Mouse (Mus musculus) small intestine, adult 2 months (tissue): ENCODE data around the gene Mymk. TPM values are rescaled to one million over a fixed set of nuclear protein-coding genes. Genes with fewer than 3 reads are reported as not detected.

Experiments used
- H3K27ac ChIP-seq: fragments of 200-500 bp; 2 replicates; pipeline ENCODE4 v1.5.1; 2012; ENCODE audit warnings: low read depth, low read length, control low read depth, inconsistent platforms; ENCODE audit not compliant: insufficient read depth
- H3K27me3 ChIP-seq: fragments of 200-500 bp; 2 replicates; pipeline ENCODE4 v1.6.1; 2012; ENCODE audit warnings: mild to moderate bottlenecking, moderate library complexity, low read length, inconsistent platforms; ENCODE audit not compliant: control insufficient read depth, insufficient read depth
- H3K36me3 ChIP-seq: fragments of 200-500 bp; 2 replicates; pipeline ENCODE4 v1.6.1; 2012; ENCODE audit warnings: mild to moderate bottlenecking, low read length, control low read depth, inconsistent platforms; ENCODE audit not compliant: control insufficient read depth, insufficient read depth
- H3K4me1 ChIP-seq: fragments of 200-500 bp; 2 replicates; pipeline ENCODE4 v1.6.1; 2012; ENCODE audit warnings: low read length, inconsistent platforms, mixed read lengths; ENCODE audit not compliant: control insufficient read depth, insufficient read depth, insufficient read length
- H3K4me3 ChIP-seq: fragments of 200-500 bp; 2 replicates; pipeline ENCODE4 v1.5.1; 2012; ENCODE audit warnings: low read depth, mild to moderate bottlenecking, control low read depth, inconsistent platforms, low read length, moderate library complexity
- CTCF ChIP-seq: fragments of 200-500 bp; IDR thresholded peaks from 2 replicates; pipeline ENCODE4 v1.5.1; 2012; ENCODE audit warnings: low read depth, mild to moderate bottlenecking, control low read depth, inconsistent platforms, low read length, moderate library complexity, mixed read lengths; ENCODE audit not compliant: insufficient replicate concordance, insufficient read length; ENCODE audit errors: extremely low read depth
- POLR2A ChIP-seq: fragments of 200-500 bp; IDR thresholded peaks from 2 replicates; pipeline ENCODE4 v1.6.1; 2012; ENCODE audit warnings: low read depth, mild to moderate bottlenecking, control low read depth, inconsistent platforms, low read length, moderate library complexity
- WGBS: fragments of 180-500 bp; shearing (Covaris S2); methylation state at CpG from one replicate; pipeline ENCODE4 v1.1.7; 2018; 5-methylcytosine and 5-hydroxymethylcytosine counted together
- polyA plus RNA-seq: library from polyadenylated mRNA; depleted of rRNA; stranded (reverse); fragments of >200 nt; gene quantifications from 2 replicates; pipeline ENCODE4 v1.2.3, GENCODE M21; 2012

Gene Mymk
- polyA plus RNA-seq, 1 experiment: not detected

DNA sequence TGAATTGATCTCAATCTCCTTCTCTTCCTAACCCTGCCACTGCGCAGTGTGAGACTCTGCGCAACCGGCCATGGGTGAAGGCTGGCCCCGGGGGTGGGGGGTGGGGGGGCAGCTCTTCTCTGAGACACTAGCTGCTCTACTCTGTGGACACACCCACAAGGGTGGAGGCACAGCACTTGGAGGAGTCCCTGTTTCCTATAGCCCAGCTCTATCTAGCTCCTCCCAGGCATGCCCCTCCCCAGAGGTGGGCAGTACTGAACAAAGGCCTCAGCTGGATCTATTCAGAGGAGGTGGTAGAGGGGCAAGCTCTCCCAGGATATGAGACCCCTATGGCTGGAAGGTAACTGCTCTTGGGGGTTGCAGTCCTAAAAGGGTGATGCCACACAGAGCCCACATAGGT lies 35.0 kb downstream of the Mymk start:
- no peaks in the 10 kb centered on the region for H3K27me3 ChIP-seq
- H3K4me1 ChIP-seq: no peaks in the 10 kb centered on the region
- 62% methylated on average over 4 of the region's 4 CpGs for WGBS
- H3K4me3 ChIP-seq: no peak overlapping the region
- H3K36me3 ChIP-seq: no peaks in the 10 kb centered on the region
- TF ChIP-seq POLR2A (no peak), CTCF (no peak)
- H3K27ac ChIP-seq: no peak overlapping the region

DNA sequence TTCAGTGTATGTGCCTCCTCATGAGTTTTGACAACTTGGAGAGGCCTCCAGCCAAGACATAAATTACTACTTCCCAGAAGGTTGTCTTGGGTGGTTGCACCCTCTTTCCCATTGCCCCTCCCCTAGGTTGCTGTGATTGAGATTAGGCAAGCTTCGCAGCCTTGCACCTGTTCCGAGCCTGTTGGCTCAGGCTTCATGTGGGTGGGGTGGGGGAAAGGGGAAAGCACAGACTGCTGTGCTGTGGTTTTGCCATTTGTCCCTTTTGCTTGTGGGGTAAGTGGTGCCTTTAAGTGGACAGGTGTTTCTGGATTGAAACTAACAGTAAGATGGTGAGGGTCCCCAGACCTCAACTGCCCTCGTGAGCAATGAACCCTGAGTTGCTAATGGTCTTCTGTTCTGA lies 36.0 kb downstream of the Mymk start:
- no peaks in the 10 kb centered on the region for H3K4me1 ChIP-seq
- 22% methylated on average over 3 of the region's 3 CpGs for WGBS
- TF ChIP-seq CTCF: no peak
- no peak for TF ChIP-seq POLR2A
- no peak overlapping the region for H3K27ac ChIP-seq
- no peaks in the 10 kb centered on the region for H3K27me3 ChIP-seq
- no peak overlapping the region for H3K4me3 ChIP-seq
- no peaks in the 10 kb centered on the region for H3K36me3 ChIP-seq

DNA sequence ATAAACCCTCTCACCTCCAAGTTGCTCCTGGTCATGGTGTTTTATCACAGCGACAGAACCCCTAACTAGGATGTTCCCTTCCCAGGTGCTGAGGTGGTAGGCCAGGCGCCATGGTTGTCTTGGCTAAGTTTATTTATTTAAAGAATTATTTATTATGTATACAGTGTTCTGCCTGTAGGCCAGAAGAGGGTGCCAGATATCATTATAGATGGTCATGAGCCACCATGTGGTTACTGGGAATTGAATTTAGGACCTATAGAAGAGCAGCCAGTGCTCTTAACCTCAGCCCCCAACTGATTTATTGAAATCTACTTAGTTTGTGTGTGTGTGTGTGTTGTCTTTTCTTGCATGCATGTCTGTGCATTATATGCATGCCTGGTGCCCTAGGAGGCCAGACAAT lies 39.6 kb downstream of the Mymk start:
- whole genome bisulfite sequencing: 50% methylated on average over 2 of the region's 2 CpGs
- Histone ChIP-seq H3K27me3 (no peaks in the 10 kb centered on the region), H3K4me1 (peaks cover 2% of the 10 kb centered on the region; the same call in 1 of the 2 replicates), H3K4me3 (no peak overlapping the region), H3K27ac (no peak overlapping the region), H3K36me3 (no peaks in the 10 kb centered on the region)
- no peak for TF ChIP-seq POLR2A
- no peak for TF ChIP-seq CTCF

DNA sequence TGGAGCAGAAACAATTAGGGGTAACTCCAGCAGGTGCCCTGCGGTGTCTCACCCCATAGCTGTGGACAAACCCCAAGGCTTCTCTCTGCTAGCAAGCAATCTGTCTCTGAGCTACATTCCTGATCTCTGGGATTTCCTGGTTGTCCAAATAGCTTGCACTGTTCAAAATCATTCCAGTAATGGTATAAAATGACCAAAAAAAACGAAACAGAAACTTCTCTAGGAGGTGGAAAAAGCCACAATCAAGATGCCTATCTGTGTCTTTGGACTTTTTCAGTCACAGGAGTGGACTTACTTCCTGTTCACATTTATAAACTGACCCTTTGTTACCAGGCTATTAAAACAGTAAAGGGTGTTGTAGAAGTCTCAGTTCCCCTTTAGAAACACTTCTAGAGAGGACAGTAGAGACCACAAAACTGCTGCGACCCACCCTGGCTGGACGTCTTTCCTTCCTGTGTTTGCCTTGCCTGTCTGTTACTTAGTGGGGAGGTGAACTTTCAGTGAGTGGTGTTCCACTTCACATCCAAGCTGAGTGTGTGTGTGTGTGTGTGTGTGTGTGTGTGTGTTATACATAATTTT lies 43.5 kb downstream of the Mymk start:
- 28% methylated on average over 4 of the region's 4 CpGs for WGBS
- Histone ChIP-seq H3K4me3 (no peak overlapping the region), H3K36me3 (no peaks in the 10 kb centered on the region), H3K27me3 (no peaks in the 10 kb centered on the region), H3K27ac (peak overlapping the region; percentile 51; the same call in 1 of the 2 replicates), H3K4me1 (peaks cover 2% of the 10 kb centered on the region; the same call in 1 of the 2 replicates)
- TF ChIP-seq CTCF (no peak), POLR2A (no peak)

DNA sequence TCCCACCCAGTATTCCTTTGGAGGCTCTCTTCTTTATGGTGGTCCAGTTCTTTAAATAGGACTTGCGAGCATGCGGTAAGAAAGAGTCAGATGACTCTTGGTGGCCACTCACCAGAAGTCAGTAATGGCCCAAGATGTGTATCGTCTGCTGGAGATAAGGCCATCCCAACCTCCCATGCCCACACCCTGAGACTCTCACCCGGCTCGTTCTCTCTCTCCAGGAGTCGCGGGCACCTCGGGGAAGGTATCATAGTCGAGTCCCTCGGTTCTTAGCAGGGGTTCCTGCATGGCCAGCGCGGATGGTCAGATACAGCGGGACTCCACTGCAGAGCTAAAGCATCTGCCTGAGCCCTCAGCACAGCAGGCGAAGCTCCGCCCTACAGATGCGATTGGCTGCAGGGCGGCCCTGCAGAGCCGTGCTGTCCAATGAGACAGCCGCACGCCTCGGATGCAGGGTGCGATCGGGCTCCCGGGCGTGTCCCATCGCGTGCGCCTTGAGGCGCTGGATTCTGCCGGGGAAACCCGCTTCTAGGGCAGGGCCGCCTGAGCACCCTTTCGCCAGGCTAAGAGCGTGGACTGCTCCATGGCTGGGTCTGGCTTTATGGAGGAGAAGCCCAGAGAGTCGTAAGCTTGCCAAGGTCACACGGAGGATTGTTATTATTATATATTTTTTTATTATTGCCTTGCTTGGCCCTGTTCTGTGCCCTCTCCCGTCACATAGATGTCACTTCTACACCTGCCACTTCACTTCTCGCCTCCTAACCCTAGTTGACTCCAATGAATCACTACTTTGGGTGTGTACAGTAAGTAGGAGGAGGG lies 44.2 kb downstream of the Mymk start, which contains the start of gene Slc2a6:
Gene Slc2a6 (minus strand): TSS at position 381 of the 819 bp plus-strand sequence.
- Histone ChIP-seq H3K36me3 (no peaks in the 10 kb centered on the region), H3K27ac (peak within 1 kb of the TSS; percentile 51; the same call in 1 of the 2 replicates), H3K4me3 (peak within 1 kb of the TSS; percentile 47), H3K4me1 (peaks cover 2% of the 10 kb centered on the region; the same call in 1 of the 2 replicates), H3K27me3 (no peaks in the 10 kb centered on the region)
- 3% methylated on average over 38 of the region's 38 CpGs for WGBS
- TF ChIP-seq POLR2A (no peak; the same call in 1 of the 2 replicates), CTCF (no peak)

DNA sequence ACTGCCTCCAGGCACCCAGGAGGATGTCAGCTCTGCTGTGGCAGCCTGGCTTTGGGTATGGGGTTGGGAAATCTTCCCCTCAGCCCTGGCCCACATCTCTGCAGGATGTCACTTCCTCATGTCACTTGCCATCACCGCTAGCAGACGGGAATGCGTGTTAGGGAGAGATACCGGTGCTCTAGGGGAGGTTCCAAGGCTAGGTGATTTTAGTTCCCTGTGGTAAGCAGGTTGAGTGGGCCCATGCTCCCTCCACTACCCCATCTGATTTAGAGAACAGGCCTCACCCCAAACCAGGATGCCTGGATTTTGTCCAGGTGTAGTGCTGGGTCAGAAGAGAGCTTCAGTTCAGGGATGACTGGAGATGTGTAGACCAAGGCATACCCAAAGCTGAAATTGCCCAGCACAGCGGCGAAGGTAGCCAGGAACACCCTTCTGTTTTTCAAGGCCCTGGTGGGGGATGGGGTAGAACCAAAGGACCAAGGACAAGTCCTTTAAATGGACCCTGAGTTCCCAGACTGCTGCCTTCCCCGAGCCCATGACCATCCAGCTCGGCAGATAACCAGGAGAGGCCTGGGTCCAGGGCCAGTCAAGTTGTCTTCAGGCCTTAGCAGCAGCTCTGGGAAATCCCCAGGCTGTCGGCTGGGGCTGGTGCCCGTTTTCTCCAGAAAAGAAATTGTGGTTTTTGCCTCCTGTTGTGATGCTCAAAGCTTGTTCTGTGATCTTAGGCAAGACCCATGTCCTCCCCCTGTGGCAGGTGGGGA lies 44.9 kb downstream of the Mymk start:
- Histone ChIP-seq H3K36me3 (no peaks in the 10 kb centered on the region), H3K27ac (no peak overlapping the region), H3K4me1 (peaks cover 2% of the 10 kb centered on the region; the same call in 1 of the 2 replicates), H3K4me3 (peak overlapping the region; percentile 10; the same call in 1 of the 2 replicates), H3K27me3 (no peaks in the 10 kb centered on the region)
- WGBS: 63% methylated on average over 10 of the region's 10 CpGs
- TF ChIP-seq CTCF (no peak), POLR2A (no peak)
